Mouse (Mus musculus) lung, postnatal 0 days (tissue): ENCODE measurements at regions not wholly inside any gene's neighbourhood (a gene's known extent, or its start where the extent isn't known, plus 50 kb on each side); places are given as distances from the start of the nearest gene placed in this dataset.

Experiments
- CTCF ChIP-seq: IDR thresholded peaks from 2 replicates; pipeline ENCODE4 v1.5.1; 2016; ENCODE audit warnings: antibody characterized with exemption, mild to moderate bottlenecking
- EP300 ChIP-seq: IDR thresholded peaks from 2 replicates; pipeline ENCODE4 v1.6.1; 2016; ENCODE audit warnings: antibody characterized with exemption, mild to moderate bottlenecking, control low read depth

DNA sequence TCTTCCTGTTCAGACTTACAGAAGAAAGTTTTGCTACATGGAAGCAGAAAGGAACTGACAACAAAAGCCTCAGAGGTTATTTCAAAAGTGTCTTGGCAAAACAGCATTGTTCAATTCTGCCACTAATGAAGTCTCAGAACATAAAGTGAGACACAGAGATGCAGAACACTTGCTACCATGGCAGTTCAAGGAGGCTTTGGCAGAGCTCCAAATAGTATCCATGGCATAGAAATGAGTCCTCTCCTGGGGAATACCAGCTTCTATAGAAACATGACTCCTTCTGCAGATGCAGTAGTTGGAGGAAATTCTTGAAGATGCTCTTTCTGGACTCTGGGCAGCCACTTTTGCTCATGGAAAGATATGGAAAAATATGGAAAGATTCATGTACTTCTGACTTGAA is 322.9 kb upstream of the Castor2 start:
- TF ChIP-seq CTCF (no peak), EP300 (no peak)
